Mouse (Mus musculus): ENCODE measurements around the gene Rbm17.

- no peak for TF ChIP-seq CTCF (IDR thresholded peaks at IDR 0.05; ENCODE audit: borderline replicate concordance, extremely low read depth, insufficient read depth, insufficient read length)
- TF ChIP-seq POLR2A (IDR thresholded peaks at IDR 0.05; ENCODE audit: borderline replicate concordance, extremely low read depth, insufficient read depth, insufficient read length, poor library complexity, severe bottlenecking), result no peak
Measured at GRCm38 (mm10) chr2:11579399-11579798, 24.6 kb downstream of the Rbm17 start.

All from brain, embryonic 14.5 days (tissue).